ENCODE assay signal across 17 mouse cellular contexts in the genomic region with DNA sequence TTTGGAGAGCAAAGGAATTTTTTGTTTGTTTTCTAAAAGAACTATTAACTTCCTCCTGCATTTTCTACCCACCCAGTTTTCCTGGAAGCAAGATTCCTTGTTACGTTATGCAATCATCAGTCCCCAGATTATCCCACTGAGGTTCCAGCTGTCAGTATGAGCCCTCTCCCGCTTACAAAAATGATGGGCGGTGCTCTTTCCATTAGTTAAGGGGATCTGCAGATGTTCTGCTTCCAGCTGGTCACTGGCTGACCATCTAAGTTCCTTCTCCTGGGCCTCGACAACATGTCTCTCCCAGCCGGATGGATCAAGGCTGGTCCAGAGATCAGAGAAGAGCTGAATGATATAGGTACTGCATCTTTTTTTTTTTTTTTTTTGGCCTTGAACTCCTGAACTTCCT. TPM values are rescaled to one million over a fixed set of nuclear protein-coding genes. Genes with fewer than 3 reads are reported as not detected.
DNase-seq lines count a peak whose midpoint lies in the region; ATAC-seq and TF ChIP-seq lines count a peak whose summit lies in the region.
"Had no signal": no experiment of that assay in that cellular context is flagged by ENCODE, and none has a peak within 500 bp of the region (broad histone marks: within the 10 kb centered on the region; RNA-seq: fewer than 3 reads in every experiment).

No protein-coding gene starts in this region.

- H3K4me2 ChIP-seq in heart, embryonic 12.5 days: no peak overlapping the region
- no peak overlapping the region for H3K4me2 ChIP-seq in kidney, embryonic 14.5 days (replicated peaks; ENCODE audit: low read depth, low read length)
- H3K4me2 ChIP-seq: embryonic facial prominence, embryonic 13.5 days; forebrain, embryonic 13.5 days had no signal

- peaks cover 10% of the 10 kb centered on the region for H3K36me3 ChIP-seq in heart, embryonic 12.5 days
- H3K36me3 ChIP-seq in kidney, embryonic 14.5 days (ENCODE audit: control insufficient read depth, insufficient read depth, low read length): no peaks in the 10 kb centered on the region
- H3K36me3 ChIP-seq: G1E had no signal

- H3K4me3 ChIP-seq in heart, embryonic 12.5 days: no peak overlapping the region
- H3K4me3 ChIP-seq in gastrocnemius, adult 2 months: peak overlapping the region; percentile 35; the same call in 1 of the 2 replicates
- no peak overlapping the region for H3K4me3 ChIP-seq in kidney, embryonic 14.5 days (ENCODE audit: low read length)
- H3K4me3 ChIP-seq: embryonic facial prominence, embryonic 13.5 days; forebrain, embryonic 13.5 days; megakaryocyte, embryonic 14.5 days; myocyte had no signal

- intact Hi-C loops in gastrocnemius, adult 2 months (cut with DNase I): no loop called here
- intact Hi-C loops in heart, postnatal 25 days (cut with DNase I): no loop called here
- intact Hi-C loops in left cerebral cortex, postnatal 4 days (cut with DNase I): no loop called here

- no peak overlapping the region for H3K27ac ChIP-seq in heart, embryonic 12.5 days (ENCODE audit: poor library complexity, severe bottlenecking)
- peak overlapping the region; percentile 86 for H3K27ac ChIP-seq in gastrocnemius, adult 2 months
- no peak overlapping the region for H3K27ac ChIP-seq in kidney, embryonic 14.5 days (ENCODE audit: low read depth, low read length)
- H3K27ac ChIP-seq: embryonic facial prominence, embryonic 13.5 days; forebrain, embryonic 13.5 days had no signal

- 0 out of 2 replicates have a peak, but pooled peaks cover 3% of the 10 kb centered on the region for H3K4me1 ChIP-seq in heart, embryonic 12.5 days (replicated peaks)
- no peaks in the 10 kb centered on the region for H3K4me1 ChIP-seq in kidney, embryonic 14.5 days (ENCODE audit: control insufficient read depth, insufficient read depth, low read length)
- H3K4me1 ChIP-seq: embryonic facial prominence, embryonic 13.5 days; forebrain, embryonic 13.5 days had no signal

- H3K27me3 ChIP-seq in heart, embryonic 12.5 days (replicated peaks): no peaks in the 10 kb centered on the region
- H3K27me3 ChIP-seq in kidney, embryonic 14.5 days (ENCODE audit: control insufficient read depth, insufficient read depth, low read length): no peaks in the 10 kb centered on the region
- H3K27me3 ChIP-seq: embryonic facial prominence, embryonic 13.5 days; forebrain, embryonic 13.5 days had no signal

- H3K9me3 ChIP-seq in heart, embryonic 12.5 days (replicated peaks): peaks cover 18% of the 10 kb centered on the region
- peaks cover 14% of the 10 kb centered on the region; the same call in 1 of the 2 replicates for H3K9me3 ChIP-seq in kidney, embryonic 14.5 days (ENCODE audit: control insufficient read depth, low read length)
- H3K9me3 ChIP-seq: forebrain, embryonic 13.5 days; G1E; megakaryocyte, embryonic 14.5 days had no signal

- no peak for TF ChIP-seq CTCF in gastrocnemius, adult 2 months (IDR thresholded peaks at IDR 0.05)

- WGBS in heart, embryonic 12.5 days: 76% methylated on average over 5 of the region's 5 CpGs
- 80% methylated on average over 5 of the region's 5 CpGs for WGBS in kidney, embryonic 14.5 days

- no peak for ATAC-seq in heart, embryonic 12.5 days (ENCODE audit: insufficient number of reproducible peaks, low FRiP score)
- ATAC-seq in kidney, embryonic 14.5 days (ENCODE audit: low FRiP score, low TSS enrichment): no peak
- ATAC-seq: activated CD4-positive, CD25-positive, alpha-beta regulatory T cell, adult 4 months; forebrain, embryonic 13.5 days had no signal

- H3K9ac ChIP-seq in heart, embryonic 12.5 days: no peak overlapping the region
- no peak overlapping the region for H3K9ac ChIP-seq in kidney, embryonic 14.5 days (ENCODE audit: low read depth, low read length)
- H3K9ac ChIP-seq: embryonic facial prominence, embryonic 13.5 days; forebrain, embryonic 13.5 days had no signal

- peak; percentile 99 for DNase-seq in heart, adult 11 months
- peak; percentile 69 for DNase-seq in gastrocnemius, adult 2 months
- DNase-seq in heart, postnatal 25 days (ENCODE audit: low spot score): peak; percentile 61
- peak; percentile 36 for DNase-seq in lung, postnatal 14 days
- DNase-seq in left cerebral cortex, postnatal 4 days: no peak
- no peak for DNase-seq in layer of hippocampus, postnatal 14 days (ENCODE audit: low spot score in 2 of 2)
- DNase-seq: cerebellum, postnatal 14 days; liver; thymus, adult 18-20 months had no signal

RNA-seq across cellular contexts. Expression of a gene that starts 2.3 kb away (rescaled TPM):
- not detected in 2 replicates for polyA plus RNA-seq in heart, embryonic 12.5 days (2016; fragmentation: Nextera tagmentation; extraction: Ambion mirVana)
- 10 to 100 TPM; 33.5 to 50.2 TPM for total RNA-seq in gastrocnemius, adult 2 months (2021)
- total RNA-seq in heart, postnatal 25 days (2021): 10 to 100 TPM; 63.0 to 63.6 TPM
- total RNA-seq in left cerebral cortex, postnatal 4 days (2021): 1 to 10 TPM; 7.3 to 8.2 TPM
- total RNA-seq in layer of hippocampus, postnatal 14 days (2021): 1 to 10 TPM; 4.1 to 6.7 TPM
- polyA plus RNA-seq in kidney, embryonic 14.5 days (2014; fragmentation: Nextera tagmentation; extraction: Ambion mirVana): not detected in 2 replicates
- total RNA-seq: G1E had no signal
- polyA plus RNA-seq: activated CD4-positive, CD25-positive, alpha-beta regulatory T cell, adult 4 months; G1E had no signal

RNA-seq across cellular contexts. Expression of a gene that starts 35.4 kb away (rescaled TPM):
- polyA plus RNA-seq in heart, embryonic 12.5 days (2016; fragmentation: Nextera tagmentation; extraction: Ambion mirVana): 69.6 and 71.3 TPM in 2 replicates
- 10 to 100 TPM; 18.3 to 21.3 TPM for total RNA-seq in gastrocnemius, adult 2 months (2021)
- 10 to 100 TPM; 28.0 to 30.2 TPM for total RNA-seq in heart, postnatal 25 days (2021)
- 10 to 100 TPM; 45.0 to 51.9 TPM for total RNA-seq in left cerebral cortex, postnatal 4 days (2021)
- total RNA-seq in layer of hippocampus, postnatal 14 days (2021): 10 to 100 TPM; 35.8 to 38.0 TPM
- polyA plus RNA-seq in kidney, embryonic 14.5 days (2014; fragmentation: Nextera tagmentation; extraction: Ambion mirVana): 133 and 156 TPM in 2 replicates

RNA-seq across cellular contexts. Expression of a gene that starts 35.4 kb away (rescaled TPM):
- 62.2 and 64.5 TPM in 2 replicates for polyA plus RNA-seq in heart, embryonic 12.5 days (2016; fragmentation: Nextera tagmentation; extraction: Ambion mirVana)
- total RNA-seq in gastrocnemius, adult 2 months (2021): 10 to 100 TPM; 53.2 to 55.8 TPM
- total RNA-seq in heart, postnatal 25 days (2021): 10 to 100 TPM; 42.8 TPM
- total RNA-seq in left cerebral cortex, postnatal 4 days (2021): 10 to 100 TPM; 75.2 to 80.1 TPM
- 10 to 100 TPM; 71.2 to 72.7 TPM for total RNA-seq in layer of hippocampus, postnatal 14 days (2021)
- 46.9 and 59.6 TPM in 2 replicates for polyA plus RNA-seq in kidney, embryonic 14.5 days (2014; fragmentation: Nextera tagmentation; extraction: Ambion mirVana)

Comparison
In these comparisons a context has a peak if more than half of its experiments do, and no peak if none do; other contexts are left out.
1. DNase-seq: peak in heart, adult 11 months (single experiment), gastrocnemius, adult 2 months (single experiment), heart, postnatal 25 days (single experiment) and lung, postnatal 14 days (single experiment); none in left cerebral cortex, postnatal 4 days (single experiment) and layer of hippocampus, postnatal 14 days (0 of 2).